Mouse (Mus musculus) midbrain, embryonic 12.5 days (tissue): ENCODE data around the gene Elmo2. TPM values are rescaled to one million over a fixed set of nuclear protein-coding genes. Genes with fewer than 3 reads are reported as not detected.
A peak's percentile ranks its signal among the peaks of the same experiment; 100 is the strongest.

Experiments used
- ATAC-seq: fragments of 200-750 bp; cut with Nextera tagmentation; 2 replicates; pipeline ENCODE4 v1.8.0; 2017; ENCODE audit warnings: low read depth, moderate TSS enrichment, moderate library complexity; ENCODE audit not compliant: low FRiP score
- H3K27ac ChIP-seq: fragments of 300-500 bp; sonication (generic); replicated peaks from 2 replicates; pipeline ENCODE4 v1.5.1; 2016; ENCODE audit warnings: mild to moderate bottlenecking
- H3K27me3 ChIP-seq: fragments of 300-500 bp; sonication (generic); 2 replicates; pipeline ENCODE4 v1.6.1; 2016; ENCODE audit warnings: mild to moderate bottlenecking
- H3K36me3 ChIP-seq: fragments of 300-500 bp; sonication (generic); 2 replicates; pipeline ENCODE4 v1.6.1; 2016
- H3K4me1 ChIP-seq: fragments of 300-500 bp; sonication (generic); 2 replicates; pipeline ENCODE4 v1.6.1; 2016
- H3K4me2 ChIP-seq: fragments of 300-500 bp; sonication (generic); replicated peaks from 2 replicates; pipeline ENCODE4 v1.6.1; 2016; ENCODE audit warnings: mild to moderate bottlenecking, moderate library complexity
- H3K4me3 ChIP-seq: fragments of 300-500 bp; sonication (generic); 2 replicates; pipeline ENCODE4 v1.5.1; 2016; ENCODE audit warnings: mild to moderate bottlenecking
- H3K9ac ChIP-seq: fragments of 300-500 bp; sonication (generic); replicated peaks from 2 replicates; pipeline ENCODE4 v1.6.1; 2016; ENCODE audit warnings: mild to moderate bottlenecking, moderate library complexity
- H3K9me3 ChIP-seq: fragments of 300-500 bp; sonication (generic); 2 replicates; pipeline ENCODE4 v1.6.1; 2016; ENCODE audit warnings: mild to moderate bottlenecking
- WGBS: fragments of 180-500 bp; shearing (Covaris S2); methylation state at CpG from one replicate; pipeline ENCODE4 v1.1.7; 2016; 5-methylcytosine and 5-hydroxymethylcytosine counted together
- polyA plus RNA-seq: library from polyadenylated mRNA; unstranded; fragments of >200 nt; fragmentation: Nextera tagmentation; extraction: Ambion mirVana; gene quantifications from 2 replicates; pipeline ENCODE4 v1.2.1, GENCODE M21; 2016

Gene Elmo2
- polyA plus RNA-seq, 1 experiment from 2014 or later: 88.2 TPM

GRCm38 (mm10) chr2:165310818-165311425 lies 15.4 kb downstream of the Elmo2 start:
- ATAC-seq: no peak
- Histone ChIP-seq H3K4me1 (peaks cover 43% of the 10 kb centered on the region), H3K4me2 (no peak overlapping the region), H3K27me3 (peaks cover 55% of the 10 kb centered on the region), H3K9me3 (no peaks in the 10 kb centered on the region), H3K27ac (peak overlapping the region; percentile 36), H3K36me3 (peaks cover 79% of the 10 kb centered on the region), H3K9ac (peak overlapping the region; percentile 28; the same call in 1 of the 2 replicates), H3K4me3 (no peak overlapping the region)
- 28% methylated on average over 13 of the region's 13 CpGs for WGBS

GRCm38 (mm10) chr2:165307801-165308200 lies 18.5 kb downstream of the Elmo2 start:
- no peak overlapping the region for H3K9ac ChIP-seq
- H3K4me1 ChIP-seq: peaks cover 21% of the 10 kb centered on the region
- peaks cover 74% of the 10 kb centered on the region for H3K36me3 ChIP-seq
- WGBS: 91% methylated on average over 6 of the region's 6 CpGs
- H3K4me3 ChIP-seq: no peak overlapping the region
- ATAC-seq: no peak
- no peaks in the 10 kb centered on the region for H3K9me3 ChIP-seq
- peaks cover 30% of the 10 kb centered on the region for H3K27me3 ChIP-seq
- H3K4me2 ChIP-seq: no peak overlapping the region
- no peak overlapping the region for H3K27ac ChIP-seq

DNA sequence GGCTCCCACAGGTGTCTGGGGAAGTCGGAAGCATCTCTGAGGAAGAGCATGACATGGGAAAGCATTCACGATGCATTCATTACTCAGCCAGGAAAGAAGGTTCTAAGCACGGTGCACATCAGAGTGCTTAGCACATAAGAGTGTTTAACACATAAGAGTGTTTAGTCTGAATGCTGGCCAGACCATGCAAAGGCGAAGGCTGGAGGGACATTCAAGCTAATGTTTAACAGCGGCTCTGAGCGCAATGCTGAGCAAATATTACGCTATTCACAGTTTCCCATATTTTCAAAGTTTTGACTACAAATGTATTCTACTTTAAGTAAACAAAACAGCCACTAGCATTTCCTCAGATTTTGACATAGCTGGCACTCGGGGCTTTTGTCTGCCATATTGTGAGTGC lies 20.8 kb downstream of the Elmo2 start:
- no peak for ATAC-seq
- Histone ChIP-seq H3K4me2 (no peak overlapping the region), H3K9me3 (no peaks in the 10 kb centered on the region), H3K27me3 (peaks cover 16% of the 10 kb centered on the region; the same call in 1 of the 2 replicates), H3K4me3 (no peak overlapping the region), H3K27ac (no peak overlapping the region), H3K4me1 (peaks cover 6% of the 10 kb centered on the region), H3K9ac (no peak overlapping the region), H3K36me3 (peaks cover 76% of the 10 kb centered on the region)
- WGBS: 90% methylated on average over 8 of the region's 8 CpGs

DNA sequence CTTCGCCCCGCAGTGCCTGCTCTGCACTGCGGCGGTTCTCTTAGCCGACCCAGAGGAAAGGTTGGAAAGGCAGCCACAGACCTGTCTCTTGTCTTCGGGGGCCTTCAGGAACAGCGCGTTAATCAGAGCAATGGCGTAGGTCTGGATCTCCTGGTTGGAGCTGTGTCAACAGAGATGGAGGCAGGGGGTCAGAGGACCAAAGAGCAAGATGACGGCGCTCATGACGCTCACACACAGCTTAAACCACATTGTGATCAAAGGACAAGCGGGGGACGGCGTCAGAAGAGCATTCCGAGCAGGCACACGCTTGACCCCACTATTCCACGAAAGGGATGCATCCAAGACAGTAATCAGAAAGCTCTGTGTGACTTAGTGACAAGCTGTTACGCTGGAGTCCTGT lies 21.5 kb downstream of the Elmo2 start:
- H3K9ac ChIP-seq: no peak overlapping the region
- no peaks in the 10 kb centered on the region for H3K9me3 ChIP-seq
- peaks cover 75% of the 10 kb centered on the region for H3K36me3 ChIP-seq
- peaks cover 11% of the 10 kb centered on the region; the same call in 1 of the 2 replicates for H3K27me3 ChIP-seq
- no peak overlapping the region for H3K27ac ChIP-seq
- no peak overlapping the region for H3K4me2 ChIP-seq
- H3K4me1 ChIP-seq: peaks cover under 1% of the 10 kb centered on the region; the same call in 1 of the 2 replicates
- no peak for ATAC-seq
- H3K4me3 ChIP-seq: no peak overlapping the region
- WGBS: 84% methylated on average over 19 of the region's 19 CpGs

DNA sequence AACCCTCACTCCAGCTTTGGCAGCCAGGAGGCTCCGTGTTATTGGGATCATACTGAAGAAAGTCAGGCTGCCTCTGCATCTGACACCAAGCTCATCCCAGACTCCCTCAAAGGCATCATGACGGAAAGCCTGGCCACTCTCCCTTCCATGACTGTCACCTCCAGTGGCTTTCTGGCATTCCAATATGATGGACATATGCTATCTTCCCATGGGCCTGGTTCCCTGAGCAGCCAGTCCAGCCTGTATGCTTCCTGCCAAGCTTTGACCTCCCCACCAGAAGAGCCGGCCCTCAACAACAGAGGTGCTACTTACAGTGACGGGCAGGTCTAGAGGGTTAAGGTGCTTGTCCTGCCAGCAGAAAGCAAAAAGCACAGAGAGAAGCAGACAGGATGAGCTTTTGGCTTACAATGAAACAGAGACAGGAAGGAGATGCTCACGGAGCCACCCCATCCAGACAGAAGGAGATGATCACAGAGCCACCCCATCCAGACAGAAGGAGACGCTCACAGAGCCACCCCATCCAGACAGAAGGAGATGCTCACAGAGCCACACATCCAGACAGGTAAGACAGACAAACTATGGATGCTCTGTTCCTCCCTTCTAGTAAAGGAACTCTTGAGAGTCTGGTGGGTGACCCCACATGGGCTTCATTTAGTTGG lies 22.8 kb downstream of the Elmo2 start:
- peaks cover under 1% of the 10 kb centered on the region; the same call in 1 of the 2 replicates for H3K27me3 ChIP-seq
- ATAC-seq: no peak
- H3K9ac ChIP-seq: no peak overlapping the region
- WGBS: 91% methylated on average over 6 of the region's 6 CpGs
- no peak overlapping the region for H3K4me2 ChIP-seq
- no peak overlapping the region for H3K27ac ChIP-seq
- peaks cover 68% of the 10 kb centered on the region for H3K36me3 ChIP-seq
- no peaks in the 10 kb centered on the region for H3K4me1 ChIP-seq
- no peak overlapping the region for H3K4me3 ChIP-seq
- H3K9me3 ChIP-seq: no peaks in the 10 kb centered on the region

DNA sequence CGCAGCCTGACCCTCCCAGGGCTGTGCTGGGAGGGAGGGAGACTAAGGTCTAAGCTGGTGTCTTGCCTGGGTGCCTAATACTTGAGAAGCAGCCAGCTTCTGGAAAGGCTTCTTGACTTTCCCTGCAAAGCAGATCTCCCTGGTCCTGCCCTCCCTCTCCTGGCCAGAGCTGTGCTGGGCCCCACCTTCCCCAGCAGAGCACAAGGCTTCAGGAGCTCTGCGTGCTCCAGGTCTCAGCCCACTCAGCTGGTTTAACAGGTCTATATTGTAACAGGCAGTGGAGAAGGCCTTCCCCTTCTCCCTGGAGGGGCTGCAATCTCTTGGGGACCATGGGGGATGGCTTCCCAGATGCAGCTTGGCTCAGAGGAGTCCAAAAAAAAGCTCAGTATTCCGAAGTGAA lies 24.9 kb downstream of the Elmo2 start:
- Histone ChIP-seq H3K27ac (no peak overlapping the region), H3K36me3 (peaks cover 68% of the 10 kb centered on the region), H3K4me2 (no peak overlapping the region), H3K4me1 (no peaks in the 10 kb centered on the region), H3K4me3 (no peak overlapping the region), H3K9me3 (no peaks in the 10 kb centered on the region), H3K9ac (no peak overlapping the region), H3K27me3 (no peaks in the 10 kb centered on the region)
- WGBS: 61% methylated on average over 3 of the region's 3 CpGs
- ATAC-seq: no peak

GRCm38 (mm10) chr2:165300885-165301284 lies 25.4 kb downstream of the Elmo2 start:
- Histone ChIP-seq H3K9ac (no peak overlapping the region), H3K27me3 (no peaks in the 10 kb centered on the region), H3K4me3 (no peak overlapping the region), H3K9me3 (no peaks in the 10 kb centered on the region), H3K36me3 (peaks cover 71% of the 10 kb centered on the region), H3K4me2 (no peak overlapping the region), H3K4me1 (no peaks in the 10 kb centered on the region), H3K27ac (no peak overlapping the region)
- WGBS: 75% methylated on average over 6 of the region's 6 CpGs
- no peak for ATAC-seq

DNA sequence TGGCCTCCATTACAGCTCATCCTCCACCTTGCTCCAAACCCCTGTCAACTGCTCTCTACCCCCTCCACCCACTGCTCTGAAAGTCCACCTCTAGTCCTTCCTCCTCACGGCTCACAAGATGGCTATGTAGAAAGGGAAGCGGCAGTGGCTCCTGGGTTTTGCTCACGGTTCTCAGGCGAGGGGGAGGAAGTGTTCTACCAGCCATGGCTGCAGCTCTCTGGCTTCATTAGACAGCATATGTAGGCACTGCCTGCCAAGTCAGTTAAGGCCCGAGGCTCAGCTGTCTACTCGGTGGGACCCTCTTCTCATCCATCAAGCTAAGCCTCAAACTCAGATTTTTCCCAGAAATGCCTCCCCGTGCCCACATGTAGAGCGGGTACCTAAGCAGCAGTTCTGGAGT lies 25.9 kb downstream of the Elmo2 start:
- Histone ChIP-seq H3K9ac (no peak overlapping the region), H3K4me2 (no peak overlapping the region), H3K9me3 (no peaks in the 10 kb centered on the region), H3K4me1 (no peaks in the 10 kb centered on the region), H3K27me3 (no peaks in the 10 kb centered on the region), H3K36me3 (peaks cover 76% of the 10 kb centered on the region), H3K4me3 (no peak overlapping the region), H3K27ac (no peak overlapping the region)
- WGBS: 81% methylated on average over 8 of the region's 8 CpGs
- ATAC-seq: no peak

DNA sequence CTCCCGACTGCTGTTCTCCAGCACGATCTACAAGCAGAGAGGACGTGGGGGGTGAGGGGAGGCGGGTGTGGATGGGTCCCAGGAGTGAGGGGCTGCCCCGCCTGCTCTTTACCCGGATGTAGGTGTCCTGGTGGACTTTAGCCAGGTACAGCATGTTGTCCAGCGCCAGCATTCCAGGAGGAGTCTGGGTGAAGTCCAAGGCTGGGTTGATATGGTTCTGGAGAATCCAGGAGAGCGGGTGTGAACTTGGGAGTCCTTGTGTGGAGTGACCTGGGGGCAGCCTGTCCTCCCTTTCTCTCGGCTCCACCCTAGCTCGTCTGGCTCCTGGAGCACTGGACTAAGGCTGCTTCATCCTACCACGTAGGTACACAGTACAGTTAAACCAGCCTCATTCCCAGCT lies 28.9 kb downstream of the Elmo2 start:
- Histone ChIP-seq H3K36me3 (peaks cover 73% of the 10 kb centered on the region), H3K27ac (no peak overlapping the region), H3K27me3 (no peaks in the 10 kb centered on the region), H3K4me2 (no peak overlapping the region), H3K9me3 (no peaks in the 10 kb centered on the region), H3K4me3 (no peak overlapping the region), H3K9ac (no peak overlapping the region), H3K4me1 (no peaks in the 10 kb centered on the region)
- 93% methylated on average over 11 of the region's 11 CpGs for WGBS
- no peak for ATAC-seq

DNA sequence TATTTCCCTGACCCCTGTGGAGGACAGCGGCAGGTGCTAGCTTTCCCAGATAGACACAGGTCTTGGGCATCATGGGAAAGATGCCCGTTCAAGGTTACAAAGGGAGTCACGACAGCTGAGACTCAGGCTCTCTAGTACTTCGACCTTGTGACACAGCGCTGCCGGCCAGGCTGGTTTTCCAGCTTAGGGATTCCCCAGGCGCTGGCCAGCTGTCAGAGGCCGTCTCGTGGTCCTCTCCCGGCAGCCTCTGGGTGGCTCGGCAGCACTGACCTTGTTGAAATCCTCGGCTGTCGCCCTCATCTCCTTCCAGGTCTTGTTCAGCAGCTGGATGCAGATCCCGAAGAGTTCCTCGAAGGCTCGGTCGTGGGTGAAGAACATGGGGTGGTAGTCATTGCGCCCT lies 29.7 kb downstream of the Elmo2 start:
- H3K9me3 ChIP-seq: no peaks in the 10 kb centered on the region
- peaks cover 73% of the 10 kb centered on the region for H3K36me3 ChIP-seq
- H3K27ac ChIP-seq: no peak overlapping the region
- 88% methylated on average over 18 of the region's 18 CpGs for WGBS
- H3K27me3 ChIP-seq: no peaks in the 10 kb centered on the region
- no peak overlapping the region for H3K9ac ChIP-seq
- no peak for ATAC-seq
- H3K4me1 ChIP-seq: no peaks in the 10 kb centered on the region
- H3K4me2 ChIP-seq: no peak overlapping the region
- no peak overlapping the region for H3K4me3 ChIP-seq

DNA sequence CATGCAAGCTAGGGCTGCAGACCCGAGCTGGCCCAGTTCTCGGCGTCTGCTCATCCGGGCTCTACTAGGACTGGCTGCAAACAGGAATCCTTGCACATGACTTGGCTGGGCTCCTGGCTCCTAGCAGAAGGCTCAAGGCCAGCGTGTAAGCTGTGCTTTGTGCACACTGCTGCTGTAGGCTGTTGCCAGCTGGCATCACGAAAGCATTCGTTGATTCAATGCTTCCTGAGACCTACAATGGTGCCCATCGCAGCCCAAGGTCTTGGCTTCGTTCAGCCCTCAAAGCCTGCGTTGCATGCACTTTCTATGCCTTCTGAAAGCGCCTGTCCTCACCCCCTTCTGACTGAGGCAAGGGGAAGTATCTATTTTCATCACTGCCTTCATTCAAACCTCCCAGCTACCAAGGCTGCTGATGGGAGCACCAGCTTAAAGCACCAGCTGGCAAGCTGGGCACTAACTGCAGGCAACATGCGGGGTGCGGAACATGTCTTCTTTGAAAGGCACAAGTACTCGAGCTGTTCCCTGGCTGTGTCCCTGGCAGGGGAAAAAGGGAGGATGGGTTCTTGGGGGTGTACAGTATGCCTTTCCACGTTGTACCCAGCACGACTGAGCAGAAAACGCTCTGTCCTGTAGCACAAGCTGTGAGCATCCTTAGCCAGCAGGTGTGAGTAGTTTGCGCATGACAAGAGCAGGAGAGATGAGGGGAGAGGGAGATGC lies 37.8 kb downstream of the Elmo2 start:
- H3K27me3 ChIP-seq: no peaks in the 10 kb centered on the region
- peaks cover 24% of the 10 kb centered on the region for H3K4me1 ChIP-seq
- H3K9me3 ChIP-seq: no peaks in the 10 kb centered on the region
- H3K4me2 ChIP-seq: peak overlapping the region; percentile 94
- H3K9ac ChIP-seq: peak overlapping the region; percentile 78
- H3K4me3 ChIP-seq: peak overlapping the region; percentile 80
- H3K27ac ChIP-seq: peak overlapping the region; percentile 77
- WGBS: 71% methylated on average over 18 of the region's 18 CpGs
- ATAC-seq: peak; percentile 48; the same call in 1 of the 2 replicates
- peaks cover 38% of the 10 kb centered on the region for H3K36me3 ChIP-seq
